ENCODE assay signal across 29 mouse cellular contexts in the genomic region with DNA sequence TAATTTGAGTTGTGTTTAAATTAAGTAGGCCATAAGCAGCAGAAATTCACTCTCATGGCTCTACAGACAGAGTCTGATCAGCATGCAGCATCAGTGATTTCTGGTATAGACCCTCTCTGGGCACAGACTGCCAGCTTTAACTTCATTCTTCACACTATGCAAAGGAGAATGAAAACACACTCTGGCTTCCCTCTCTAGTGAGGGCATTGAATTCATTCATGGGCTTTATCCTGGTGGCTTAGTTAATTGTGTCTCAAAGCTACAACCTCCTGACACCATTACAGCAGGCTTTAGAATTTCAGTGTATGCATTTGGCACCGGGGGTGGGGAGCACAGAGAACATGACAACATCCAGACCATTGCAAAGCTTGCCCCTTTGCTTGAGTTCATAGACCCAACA.
"Had no signal": no experiment of that assay in that cellular context is flagged by ENCODE, and none has a peak within 500 bp of the region (broad histone marks: within the 10 kb centered on the region; RNA-seq: fewer than 3 reads in every experiment).

No protein-coding gene starts in this region.

- ATAC-seq: hindbrain, postnatal 0 days; intestine, embryonic 16.5 days had no signal

- DNase-seq: gastrocnemius, postnatal 14 days; gastrocnemius, postnatal 36 days; heart, adult 11 months; heart, adult 2 months; heart, postnatal 14 days; heart, postnatal 36 days; kidney, adult 11 months; kidney, adult 2 months; kidney, adult 9 months; kidney, postnatal 14 days; kidney, postnatal 36 days; layer of hippocampus, adult 9-11 months; layer of hippocampus, postnatal 36 days; liver; liver, embryonic 13.5 days had no signal

- H3K4me2 ChIP-seq: heart, embryonic 11.5 days; heart, embryonic 13.5 days; heart, embryonic 15.5 days; hindbrain, embryonic 13.5 days; hindbrain, embryonic 15.5 days; kidney, embryonic 15.5 days; limb, embryonic 12.5 days; liver, embryonic 11.5 days; liver, embryonic 13.5 days; liver, embryonic 15.5 days had no signal

- H3K9ac ChIP-seq: heart, embryonic 13.5 days; heart, embryonic 15.5 days; hindbrain, embryonic 13.5 days; hindbrain, embryonic 15.5 days; kidney, embryonic 15.5 days; limb, embryonic 12.5 days; liver, embryonic 13.5 days; liver, embryonic 15.5 days had no signal

- H3K27me3 ChIP-seq: heart, embryonic 13.5 days; heart, embryonic 15.5 days; hindbrain, embryonic 13.5 days; hindbrain, embryonic 15.5 days; kidney, embryonic 15.5 days; limb, embryonic 12.5 days; liver, embryonic 13.5 days; liver, embryonic 15.5 days had no signal

- H3K9me3 ChIP-seq: heart, embryonic 13.5 days; heart, embryonic 15.5 days; hindbrain, embryonic 13.5 days; hindbrain, embryonic 15.5 days; kidney, embryonic 15.5 days; limb, embryonic 10.5 days; limb, embryonic 12.5 days; liver, embryonic 13.5 days; liver, embryonic 15.5 days had no signal

- H3K4me3 ChIP-seq: heart, adult 2 months; heart, embryonic 13.5 days; heart, embryonic 15.5 days; hindbrain, embryonic 13.5 days; hindbrain, embryonic 15.5 days; kidney, embryonic 15.5 days; left cerebral cortex, adult 2 months; limb, embryonic 10.5 days; limb, embryonic 12.5 days; liver, embryonic 13.5 days; liver, embryonic 15.5 days had no signal

- H3K4me1 ChIP-seq: heart, embryonic 13.5 days; heart, embryonic 15.5 days; hindbrain, embryonic 13.5 days; hindbrain, embryonic 15.5 days; kidney, embryonic 15.5 days; limb, embryonic 10.5 days; limb, embryonic 12.5 days; liver, embryonic 13.5 days; liver, embryonic 15.5 days had no signal

- H3K36me3 ChIP-seq: heart, embryonic 13.5 days; heart, embryonic 15.5 days; hindbrain, embryonic 13.5 days; hindbrain, embryonic 15.5 days; kidney, embryonic 15.5 days; limb, embryonic 10.5 days; limb, embryonic 12.5 days; liver, embryonic 13.5 days; liver, embryonic 15.5 days had no signal

- H3K27ac ChIP-seq: heart, adult 2 months; heart, embryonic 13.5 days; heart, embryonic 15.5 days; hindbrain, embryonic 13.5 days; hindbrain, embryonic 15.5 days; hindbrain, postnatal 0 days; kidney, embryonic 15.5 days; kidney, postnatal 0 days; left cerebral cortex, adult 2 months; limb, embryonic 10.5 days; limb, embryonic 12.5 days; liver, embryonic 13.5 days; liver, embryonic 15.5 days had no signal
